In the genomic region with DNA sequence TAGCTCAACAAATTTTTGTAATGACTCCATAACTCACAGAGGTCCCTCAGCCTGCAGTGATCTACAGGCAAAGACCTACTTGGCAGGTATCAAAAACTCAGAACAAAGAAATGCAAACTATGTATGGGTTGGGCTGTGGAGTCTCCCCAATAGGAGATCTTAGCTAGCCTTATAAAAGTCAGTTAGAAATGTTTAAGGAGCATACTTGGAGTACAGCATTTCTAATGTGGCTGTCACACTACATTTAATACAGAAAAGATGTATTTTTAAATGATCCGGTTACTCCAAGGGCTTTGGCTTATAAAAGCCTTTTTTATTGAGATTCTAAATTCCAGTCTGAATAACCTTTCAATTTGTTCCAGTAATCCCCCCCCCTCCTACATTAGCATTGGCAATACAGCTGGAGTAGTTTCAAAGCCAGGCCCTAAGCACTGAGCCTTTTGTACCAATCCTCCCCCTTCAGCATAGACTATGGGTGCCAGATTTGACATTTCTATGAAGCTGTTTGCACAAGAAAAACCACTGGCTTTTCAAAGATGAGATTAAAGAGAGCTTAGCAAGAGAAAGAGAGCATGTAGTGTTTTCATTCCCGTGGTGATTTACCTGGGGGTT, we compare ENCODE assay signal across 18 mouse cellular contexts.
DNase-seq lines count a peak whose midpoint lies in the region; ATAC-seq and TF ChIP-seq lines count a peak whose summit lies in the region.
"Had no signal": no experiment of that assay in that cellular context is flagged by ENCODE, and none has a peak within 500 bp of the region (broad histone marks: within the 10 kb centered on the region; RNA-seq: fewer than 3 reads in every experiment).

No protein-coding gene starts in this region.

- 17% methylated on average over 2 of the region's 2 CpGs for WGBS in hindbrain, postnatal 0 days
- 28% methylated on average over 2 of the region's 2 CpGs for WGBS in hindbrain, embryonic 14.5 days
- 33% methylated on average over 2 of the region's 2 CpGs for WGBS in limb, embryonic 14.5 days

- no peak overlapping the region for H3K27ac ChIP-seq in hindbrain, postnatal 0 days
- no peak overlapping the region for H3K27ac ChIP-seq in hindbrain, embryonic 14.5 days
- H3K27ac ChIP-seq in limb, embryonic 14.5 days (replicated peaks; ENCODE audit: low read depth, low read length), result no peak overlapping the region
- H3K27ac ChIP-seq: kidney, embryonic 15.5 days; neural tube, embryonic 13.5 days had no signal

- H3K4me3 ChIP-seq in hindbrain, postnatal 0 days (ENCODE audit: low read length), result no peak overlapping the region
- H3K4me3 ChIP-seq in hindbrain, embryonic 14.5 days (replicated peaks; ENCODE audit: low read length), result no peak overlapping the region
- no peak overlapping the region for H3K4me3 ChIP-seq in limb, embryonic 14.5 days (replicated peaks; ENCODE audit: low read length)
- H3K4me3 ChIP-seq: heart, embryonic 12.5 days; kidney, embryonic 15.5 days; neural tube, embryonic 13.5 days had no signal

- no peak for ATAC-seq in hindbrain, postnatal 0 days
- no peak for ATAC-seq in hindbrain, embryonic 14.5 days (ENCODE audit: low FRiP score)
- peak; percentile 55; the same call in 1 of the 2 replicates for ATAC-seq in limb, embryonic 14.5 days (ENCODE audit: low FRiP score, low read depth)
- no peak for ATAC-seq in megakaryocyte progenitor cell, adult 5-6 weeks (replicated peaks; ENCODE audit: poor library complexity)
- ATAC-seq: forebrain, embryonic 16.5 days; hindbrain, embryonic 16.5 days; intestine, postnatal 0 days; liver, postnatal 0 days had no signal

- TF ChIP-seq POLR2A in brain, embryonic 14.5 days (IDR thresholded peaks at IDR 0.05; ENCODE audit: borderline replicate concordance, extremely low read depth, insufficient read depth, insufficient read length, poor library complexity, severe bottlenecking), result no peak
- no peak for TF ChIP-seq POLR2A in limb, embryonic 14.5 days (IDR thresholded peaks at IDR 0.05; ENCODE audit: borderline replicate concordance, extremely low read depth, insufficient read depth, insufficient read length)

- no peaks in the 10 kb centered on the region for H3K27me3 ChIP-seq in hindbrain, postnatal 0 days (ENCODE audit: insufficient read depth, low read length)
- no peaks in the 10 kb centered on the region for H3K27me3 ChIP-seq in hindbrain, embryonic 14.5 days (ENCODE audit: control insufficient read depth, insufficient read depth, low read length)
- H3K27me3 ChIP-seq in limb, embryonic 14.5 days (ENCODE audit: control insufficient read depth, insufficient read depth, low read length), result no peaks in the 10 kb centered on the region
- H3K27me3 ChIP-seq: heart, embryonic 12.5 days; kidney, embryonic 15.5 days; neural tube, embryonic 13.5 days had no signal

- peaks cover 5% of the 10 kb centered on the region; the same call in 1 of the 2 replicates for H3K4me1 ChIP-seq in hindbrain, postnatal 0 days (ENCODE audit: insufficient read depth, low read length)
- H3K4me1 ChIP-seq in hindbrain, embryonic 14.5 days (replicated peaks; ENCODE audit: control insufficient read depth, insufficient read depth, low read length), result peaks cover 25% of the 10 kb centered on the region
- peaks cover 9% of the 10 kb centered on the region for H3K4me1 ChIP-seq in limb, embryonic 14.5 days (ENCODE audit: control insufficient read depth, insufficient read depth, low read length)
- H3K4me1 ChIP-seq: kidney, embryonic 15.5 days had no signal

- no peak for TF ChIP-seq CTCF in hindbrain, postnatal 0 days (IDR thresholded peaks at IDR 0.05; ENCODE audit: low read depth)
- no peak for TF ChIP-seq CTCF in brain, embryonic 14.5 days (IDR thresholded peaks at IDR 0.05; ENCODE audit: borderline replicate concordance, extremely low read depth, insufficient read depth, insufficient read length)

- no peak overlapping the region for H3K9ac ChIP-seq in hindbrain, postnatal 0 days (replicated peaks; ENCODE audit: low read length)
- no peak overlapping the region for H3K9ac ChIP-seq in hindbrain, embryonic 14.5 days
- no peak overlapping the region for H3K9ac ChIP-seq in limb, embryonic 14.5 days (ENCODE audit: low read depth, low read length, severe bottlenecking)
- H3K9ac ChIP-seq: heart, embryonic 12.5 days; kidney, embryonic 15.5 days; liver, postnatal 0 days; neural tube, embryonic 13.5 days had no signal

- DNase-seq in hindbrain, postnatal 0 days (ENCODE audit: low spot score), result peak; percentile 35
- DNase-seq in hindbrain, embryonic 14.5 days (ENCODE audit: low spot score), result no peak
- peak; percentile 6 for DNase-seq in ZHBTc4 (ENCODE audit: low read depth, low spot score)
- DNase-seq in brain, embryonic 14.5 days (ENCODE audit: low read depth), result peak; percentile 76
- peak; percentile 59 for DNase-seq in limb, embryonic 14.5 days (ENCODE audit: low spot score)
- DNase-seq in right cerebral cortex, postnatal 4 days, result no peak
- DNase-seq: cerebellum, adult 9-11 months; liver, postnatal 0 days; lung, postnatal 10 days; spleen, adult 18-20 months; thymus, adult 18-20 months had no signal

- H3K9me3 ChIP-seq in hindbrain, postnatal 0 days (ENCODE audit: low read length), result no peaks in the 10 kb centered on the region
- H3K9me3 ChIP-seq in hindbrain, embryonic 14.5 days (ENCODE audit: control insufficient read depth, low read length), result no peaks in the 10 kb centered on the region
- no peaks in the 10 kb centered on the region for H3K9me3 ChIP-seq in limb, embryonic 14.5 days (ENCODE audit: control insufficient read depth, low read length)
- H3K9me3 ChIP-seq: heart, embryonic 12.5 days; kidney, embryonic 15.5 days; neural tube, embryonic 13.5 days had no signal

- H3K36me3 ChIP-seq in hindbrain, postnatal 0 days (ENCODE audit: insufficient read depth, low read length), result no peaks in the 10 kb centered on the region
- no peaks in the 10 kb centered on the region for H3K36me3 ChIP-seq in hindbrain, embryonic 14.5 days (replicated peaks; ENCODE audit: control insufficient read depth, insufficient read depth)
- no peaks in the 10 kb centered on the region for H3K36me3 ChIP-seq in limb, embryonic 14.5 days (ENCODE audit: control insufficient read depth, insufficient read depth, low read length)
- H3K36me3 ChIP-seq: heart, embryonic 12.5 days; kidney, embryonic 15.5 days; neural tube, embryonic 13.5 days had no signal

- H3K4me2 ChIP-seq in hindbrain, postnatal 0 days (ENCODE audit: low read depth, low read length), result no peak overlapping the region
- no peak overlapping the region for H3K4me2 ChIP-seq in hindbrain, embryonic 14.5 days (replicated peaks)
- H3K4me2 ChIP-seq in limb, embryonic 14.5 days (replicated peaks; ENCODE audit: low read depth, low read length, severe bottlenecking), result no peak overlapping the region
- H3K4me2 ChIP-seq: heart, embryonic 12.5 days; kidney, embryonic 15.5 days; neural tube, embryonic 13.5 days had no signal

Comparison
In these comparisons a context has a peak if more than half of its experiments do, and no peak if none do; other contexts are left out.
1. DNase-seq: peak in hindbrain, postnatal 0 days (single experiment), ZHBTc4 (single experiment), brain, embryonic 14.5 days (single experiment) and limb, embryonic 14.5 days (single experiment); none in hindbrain, embryonic 14.5 days (single experiment) and right cerebral cortex, postnatal 4 days (single experiment).